9 mouse cellular contexts compared by ENCODE assay signal in the genomic region with DNA sequence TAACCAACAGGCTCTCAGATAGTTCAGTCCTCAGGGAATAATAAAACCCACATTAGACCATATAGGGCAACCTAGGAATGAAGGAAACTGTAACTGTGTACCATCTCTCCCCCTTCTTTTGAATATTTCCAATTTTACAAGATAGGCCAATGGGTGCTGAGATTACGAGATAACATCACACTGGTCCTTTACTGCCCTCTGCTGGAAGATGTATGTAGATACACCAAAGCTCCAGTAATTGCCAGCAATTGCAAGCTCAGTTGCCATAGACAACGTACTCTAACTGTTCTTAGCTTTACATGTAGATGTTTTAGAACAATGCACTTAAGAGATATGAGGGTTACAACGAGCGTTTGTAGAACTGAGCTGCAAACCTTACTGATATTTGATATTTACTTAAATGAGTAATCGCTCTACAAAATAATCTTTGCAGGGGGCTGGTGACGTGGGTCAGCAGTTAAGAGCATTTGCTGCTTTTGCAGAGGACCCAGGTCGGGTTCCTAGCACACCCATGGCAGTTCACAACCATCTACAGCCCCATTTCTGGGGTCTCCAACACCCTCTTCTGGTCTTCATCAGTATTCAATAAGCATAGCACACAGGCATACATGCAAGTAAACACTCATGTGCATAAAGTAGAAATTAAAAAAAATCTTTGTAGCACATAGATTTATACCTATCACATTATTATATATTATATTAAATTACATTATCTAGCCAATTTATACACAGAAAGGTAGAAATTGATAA. TPM values are rescaled to one million over a fixed set of nuclear protein-coding genes. Genes with fewer than 3 reads are reported as not detected.
DNase-seq lines count a peak whose midpoint lies in the region; ATAC-seq and TF ChIP-seq lines count a peak whose summit lies in the region.
"Had no signal": no experiment of that assay in that cellular context is flagged by ENCODE, and none has a peak within 500 bp of the region (broad histone marks: within the 10 kb centered on the region; RNA-seq: fewer than 3 reads in every experiment).

No protein-coding gene starts in this region.

- peak; percentile 77 for ATAC-seq in hindbrain, embryonic 13.5 days (ENCODE audit: low FRiP score)
- peak; percentile 77 for ATAC-seq in midbrain, embryonic 14.5 days (ENCODE audit: low FRiP score, low TSS enrichment)

- no peaks in the 10 kb centered on the region for H3K9me3 ChIP-seq in embryonic facial prominence, embryonic 10.5 days
- H3K9me3 ChIP-seq in hindbrain, embryonic 13.5 days, result no peaks in the 10 kb centered on the region
- H3K9me3 ChIP-seq in midbrain, embryonic 14.5 days (ENCODE audit: control insufficient read depth, low read length), result no peaks in the 10 kb centered on the region
- H3K9me3 ChIP-seq: megakaryocyte, embryonic 14.5 days had no signal

- intact Hi-C loops in left cerebral cortex, adult 2 months (cut with DNase I), result loop anchor here (1.0 to 2.0 kb wide), 2 partner anchors 70 to 221 kb away; no protein-coding TSS in a partner anchor

- H3K27ac ChIP-seq in embryonic facial prominence, embryonic 10.5 days (replicated peaks), result no peak overlapping the region
- no peak overlapping the region for H3K27ac ChIP-seq in hindbrain, embryonic 13.5 days
- H3K27ac ChIP-seq in left cerebral cortex, adult 2 months, result no peak overlapping the region
- no peak overlapping the region for H3K27ac ChIP-seq in midbrain, embryonic 14.5 days (replicated peaks; ENCODE audit: low read depth, low read length)

- TF ChIP-seq CTCF in left cerebral cortex, adult 2 months (IDR thresholded peaks at IDR 0.05), result peak; percentile 91

- H3K4me1 ChIP-seq in embryonic facial prominence, embryonic 10.5 days, result no peaks in the 10 kb centered on the region
- no peaks in the 10 kb centered on the region for H3K4me1 ChIP-seq in hindbrain, embryonic 13.5 days (replicated peaks)
- no peaks in the 10 kb centered on the region for H3K4me1 ChIP-seq in midbrain, embryonic 14.5 days (ENCODE audit: control insufficient read depth, insufficient read depth, low read length)
- H3K4me1 ChIP-seq: megakaryocyte, embryonic 14.5 days had no signal

- no peak overlapping the region for H3K9ac ChIP-seq in hindbrain, embryonic 13.5 days
- no peak overlapping the region for H3K9ac ChIP-seq in midbrain, embryonic 14.5 days (replicated peaks; ENCODE audit: low read length)

- 49% methylated on average over 7 of the region's 7 CpGs for WGBS in embryonic facial prominence, embryonic 10.5 days
- 44% methylated on average over 7 of the region's 7 CpGs for WGBS in hindbrain, embryonic 13.5 days
- WGBS in midbrain, embryonic 14.5 days, result 37% methylated on average over 7 of the region's 7 CpGs

- H3K27me3 ChIP-seq in embryonic facial prominence, embryonic 10.5 days (replicated peaks; ENCODE audit: low read depth, poor library complexity, severe bottlenecking), result no peaks in the 10 kb centered on the region
- H3K27me3 ChIP-seq in hindbrain, embryonic 13.5 days, result no peaks in the 10 kb centered on the region
- no peaks in the 10 kb centered on the region for H3K27me3 ChIP-seq in midbrain, embryonic 14.5 days (ENCODE audit: control insufficient read depth, insufficient read depth, low read length)
- H3K27me3 ChIP-seq: megakaryocyte, embryonic 14.5 days had no signal

- no peak overlapping the region for H3K4me3 ChIP-seq in embryonic facial prominence, embryonic 10.5 days
- no peak overlapping the region for H3K4me3 ChIP-seq in hindbrain, embryonic 13.5 days
- no peak overlapping the region for H3K4me3 ChIP-seq in left cerebral cortex, adult 2 months
- H3K4me3 ChIP-seq in midbrain, embryonic 14.5 days (replicated peaks; ENCODE audit: low read depth, low read length), result no peak overlapping the region
- H3K4me3 ChIP-seq: megakaryocyte, embryonic 14.5 days had no signal

- no peak overlapping the region for H3K4me2 ChIP-seq in hindbrain, embryonic 13.5 days
- no peak overlapping the region for H3K4me2 ChIP-seq in midbrain, embryonic 14.5 days (ENCODE audit: low read length)

- no peaks in the 10 kb centered on the region for H3K36me3 ChIP-seq in embryonic facial prominence, embryonic 10.5 days (replicated peaks)
- no peaks in the 10 kb centered on the region for H3K36me3 ChIP-seq in hindbrain, embryonic 13.5 days
- H3K36me3 ChIP-seq in midbrain, embryonic 14.5 days (ENCODE audit: control insufficient read depth, insufficient read depth, low read length), result no peaks in the 10 kb centered on the region

- peak; percentile 49 to 60 for DNase-seq in right cerebral cortex, adult 2 months (ENCODE audit: low spot score in 2 of 2)
- no peak for DNase-seq in right cerebral cortex, postnatal 4 days
- DNase-seq in ZHBTc4 (ENCODE audit: low read depth, low spot score), result peak; percentile 80
- DNase-seq in embryonic facial prominence, embryonic 10.5 days (ENCODE audit: low spot score), result peak; percentile 21
- peak; percentile 20 to 41 for DNase-seq in left cerebral cortex, adult 2 months (ENCODE audit: extremely low spot score in 1 of 2, low spot score in 2 of 2)
- peak; percentile 95 for DNase-seq in midbrain, embryonic 14.5 days
- DNase-seq in thymus, postnatal 25 days, result peak; percentile 18

RNA-seq across cellular contexts. Expression of a gene that starts 10.5 kb away (rescaled TPM):
- polyA plus RNA-seq in embryonic facial prominence, embryonic 10.5 days (2016; fragmentation: Nextera tagmentation; extraction: Ambion mirVana), result 78.0 and 81.6 TPM in 2 replicates
- polyA plus RNA-seq in hindbrain, embryonic 13.5 days (2015; fragmentation: Nextera tagmentation; extraction: Ambion mirVana), result 73.5 and 82.1 TPM in 2 replicates
- total RNA-seq in left cerebral cortex, adult 2 months (2021), result 10 to 100 TPM; 95.6 to 95.8 TPM
- polyA plus RNA-seq in midbrain, embryonic 14.5 days (2014; fragmentation: Nextera tagmentation; extraction: Ambion mirVana), result 74.1 and 83.8 TPM in 2 replicates

RNA-seq across cellular contexts. Expression of a gene that starts 59.5 kb away (rescaled TPM):
- polyA plus RNA-seq in embryonic facial prominence, embryonic 10.5 days (2016; fragmentation: Nextera tagmentation; extraction: Ambion mirVana), result 0.82 and 1.5 TPM in 2 replicates
- polyA plus RNA-seq in hindbrain, embryonic 13.5 days (2015; fragmentation: Nextera tagmentation; extraction: Ambion mirVana), result 0.87 and 1.2 TPM in 2 replicates
- under 1 TPM; 0.49 to 0.57 TPM for total RNA-seq in left cerebral cortex, adult 2 months (2021)
- 0.74 and 0.83 TPM in 2 replicates for polyA plus RNA-seq in midbrain, embryonic 14.5 days (2014; fragmentation: Nextera tagmentation; extraction: Ambion mirVana)

RNA-seq across cellular contexts. Expression of a gene that starts 59.6 kb away (rescaled TPM):
- polyA plus RNA-seq in embryonic facial prominence, embryonic 10.5 days (2016; fragmentation: Nextera tagmentation; extraction: Ambion mirVana), result not detected in 2 replicates
- polyA plus RNA-seq in hindbrain, embryonic 13.5 days (2015; fragmentation: Nextera tagmentation; extraction: Ambion mirVana), result not detected in 2 replicates
- not detected for total RNA-seq in left cerebral cortex, adult 2 months (2021)
- polyA plus RNA-seq in midbrain, embryonic 14.5 days (2014; fragmentation: Nextera tagmentation; extraction: Ambion mirVana), result not detected in 2 replicates
